Mouse (Mus musculus): Measurements from ENCODE around the gene Uvrag. TPM values are rescaled to one million over a fixed set of nuclear protein-coding genes. Genes with fewer than 3 reads are reported as not detected.

Gene Uvrag
- polyA plus RNA-seq, 2 experiments = 9.8 to 16.2 TPM

DNA sequence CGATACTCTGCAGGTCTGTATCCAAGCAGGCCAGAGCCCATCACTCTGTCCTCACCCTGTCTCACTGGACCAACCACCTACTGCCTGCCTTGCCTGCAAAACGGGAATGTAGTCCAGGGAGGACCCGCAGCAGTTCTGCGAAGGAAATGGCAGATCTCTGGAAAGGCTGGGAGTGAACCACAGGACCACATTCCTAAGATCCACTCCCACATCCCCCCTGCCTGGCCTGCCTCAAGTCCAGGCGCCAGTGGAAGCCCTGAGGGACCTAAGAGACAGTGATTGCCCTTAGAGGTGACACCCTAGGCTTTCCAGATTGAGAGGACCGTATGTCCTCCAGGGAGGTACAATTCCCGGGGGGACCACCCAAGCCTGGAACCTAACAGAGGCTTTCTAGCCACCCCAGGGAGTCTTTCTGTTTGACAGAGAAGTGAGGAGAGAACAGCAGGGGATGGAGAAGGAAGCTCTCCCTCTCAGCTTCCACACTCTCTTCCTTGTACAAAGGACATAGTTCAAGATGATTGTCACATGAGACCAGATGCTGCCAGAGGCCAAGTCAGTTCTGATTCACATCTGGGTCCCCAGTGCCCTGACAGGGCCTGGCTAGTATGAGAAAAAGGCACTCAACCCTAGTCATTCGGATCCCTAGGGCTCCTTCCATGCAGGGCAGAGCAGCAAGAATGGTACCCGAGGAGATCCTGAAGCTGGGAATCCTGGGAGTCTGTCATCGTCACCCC, 31.0 kb upstream of the Uvrag start:
- DNase-seq (ENCODE audit: low spot score) (no peak), ATAC-seq (ENCODE audit: low FRiP score, low read depth) (no peak)
- Histone ChIP-seq H3K36me3 (ENCODE audit: control insufficient read depth, insufficient read depth, low read length) (no peaks in the 10 kb centered on the region), H3K9ac (ENCODE audit: low read depth, low read length, severe bottlenecking) (no peak overlapping the region), H3K4me3 (replicated peaks; ENCODE audit: low read length) (no peak overlapping the region), H3K27ac (replicated peaks; ENCODE audit: low read depth, low read length) (no peak overlapping the region), H3K27me3 (ENCODE audit: control insufficient read depth, insufficient read depth, low read length) (no peaks in the 10 kb centered on the region), H3K4me2 (replicated peaks; ENCODE audit: low read depth, low read length, severe bottlenecking) (no peak overlapping the region), H3K9me3 (ENCODE audit: control insufficient read depth, low read length) (no peaks in the 10 kb centered on the region), H3K4me1 (ENCODE audit: control insufficient read depth, insufficient read depth, low read length) (peaks cover 3% of the 10 kb centered on the region; the same call in 1 of the 2 replicates)
- 65% methylated on average over 10 of the region's 10 CpGs for WGBS
- no peak for TF ChIP-seq POLR2A (IDR thresholded peaks at IDR 0.05; ENCODE audit: borderline replicate concordance, extremely low read depth, insufficient read depth, insufficient read length)

DNA sequence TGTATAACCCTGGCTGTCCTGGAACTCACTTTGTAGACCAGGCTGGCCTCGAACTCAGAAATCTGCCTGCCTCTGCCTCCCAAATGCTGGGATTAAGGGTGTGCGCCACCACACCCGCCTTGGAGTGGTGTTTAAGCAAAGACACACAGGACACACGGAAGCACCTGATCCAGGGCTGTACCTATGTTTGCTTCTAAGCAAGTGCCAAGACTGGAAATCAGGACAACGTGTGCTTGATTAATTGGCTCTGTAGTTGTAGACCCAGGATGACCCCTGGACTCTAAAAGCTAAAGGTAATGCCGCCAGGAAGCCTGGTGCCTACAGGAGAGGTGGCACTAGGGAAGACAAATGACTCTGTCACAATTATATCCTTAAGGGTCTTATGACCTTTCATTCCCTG, 29.6 kb upstream of the Uvrag start:
- Histone ChIP-seq H3K36me3 (ENCODE audit: control insufficient read depth, insufficient read depth, low read length) (no peaks in the 10 kb centered on the region), H3K27me3 (ENCODE audit: control insufficient read depth, insufficient read depth, low read length) (no peaks in the 10 kb centered on the region), H3K4me1 (ENCODE audit: control insufficient read depth, insufficient read depth, low read length) (peaks cover 3% of the 10 kb centered on the region; the same call in 1 of the 2 replicates), H3K9ac (ENCODE audit: low read depth, low read length, severe bottlenecking) (no peak overlapping the region), H3K4me2 (replicated peaks; ENCODE audit: low read depth, low read length, severe bottlenecking) (no peak overlapping the region), H3K27ac (replicated peaks; ENCODE audit: low read depth, low read length) (no peak overlapping the region), H3K9me3 (ENCODE audit: control insufficient read depth, low read length) (no peaks in the 10 kb centered on the region), H3K4me3 (replicated peaks; ENCODE audit: low read length) (no peak overlapping the region)
- no peak for ATAC-seq (ENCODE audit: low FRiP score, low read depth)
- DNase-seq (ENCODE audit: low spot score) = no peak
- no peak for TF ChIP-seq POLR2A (IDR thresholded peaks at IDR 0.05; ENCODE audit: borderline replicate concordance, extremely low read depth, insufficient read depth, insufficient read length)
- WGBS = 80% methylated on average over 6 of the region's 6 CpGs

DNA sequence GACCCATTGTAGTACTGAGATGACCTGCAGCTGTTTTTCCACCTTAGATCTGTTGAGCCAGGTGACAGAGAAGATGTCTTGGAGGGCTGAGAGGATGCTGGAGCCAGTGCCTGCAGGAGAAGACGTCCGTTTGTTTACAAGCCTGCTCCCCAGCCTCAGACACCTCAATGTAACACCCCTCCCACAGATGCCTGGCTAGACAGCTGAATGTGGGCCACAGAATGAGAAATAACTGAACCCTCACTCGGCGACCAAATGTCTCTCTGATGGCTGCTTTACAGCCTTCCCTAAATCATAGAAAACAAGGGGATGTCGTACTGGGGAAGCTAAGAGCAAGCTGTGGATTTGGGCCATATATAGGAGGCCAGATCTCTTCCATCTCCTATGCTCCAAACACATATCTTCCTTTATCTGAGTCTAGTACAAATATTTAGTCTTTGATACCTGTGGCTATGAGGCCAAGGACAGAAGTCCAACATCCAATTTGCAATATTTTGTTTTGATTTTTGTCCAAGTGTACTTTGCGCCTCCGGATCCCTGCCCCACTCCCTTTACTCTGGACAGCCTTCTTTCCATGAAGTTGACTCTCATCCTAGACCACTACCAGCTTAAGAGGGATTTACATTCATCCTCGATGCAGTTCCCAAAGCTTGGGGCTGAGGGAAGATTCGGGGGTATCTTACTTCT, 28.9 kb upstream of the Uvrag start:
- H3K27ac ChIP-seq (replicated peaks; ENCODE audit: low read depth, low read length) = no peak overlapping the region
- H3K27me3 ChIP-seq (ENCODE audit: control insufficient read depth, insufficient read depth, low read length) = no peaks in the 10 kb centered on the region
- peaks cover 3% of the 10 kb centered on the region; the same call in 1 of the 2 replicates for H3K4me1 ChIP-seq (ENCODE audit: control insufficient read depth, insufficient read depth, low read length)
- no peak for TF ChIP-seq POLR2A (IDR thresholded peaks at IDR 0.05; ENCODE audit: borderline replicate concordance, extremely low read depth, insufficient read depth, insufficient read length)
- no peak overlapping the region for H3K4me3 ChIP-seq (replicated peaks; ENCODE audit: low read length)
- ATAC-seq (ENCODE audit: low FRiP score, low read depth) (no peak), DNase-seq (ENCODE audit: low spot score) (no peak)
- no peak overlapping the region for H3K9ac ChIP-seq (ENCODE audit: low read depth, low read length, severe bottlenecking)
- H3K4me2 ChIP-seq (replicated peaks; ENCODE audit: low read depth, low read length, severe bottlenecking) = no peak overlapping the region
- 71% methylated on average over 9 of the region's 9 CpGs for WGBS
- no peaks in the 10 kb centered on the region for H3K9me3 ChIP-seq (ENCODE audit: control insufficient read depth, low read length)
- H3K36me3 ChIP-seq (ENCODE audit: control insufficient read depth, insufficient read depth, low read length) = no peaks in the 10 kb centered on the region

DNA sequence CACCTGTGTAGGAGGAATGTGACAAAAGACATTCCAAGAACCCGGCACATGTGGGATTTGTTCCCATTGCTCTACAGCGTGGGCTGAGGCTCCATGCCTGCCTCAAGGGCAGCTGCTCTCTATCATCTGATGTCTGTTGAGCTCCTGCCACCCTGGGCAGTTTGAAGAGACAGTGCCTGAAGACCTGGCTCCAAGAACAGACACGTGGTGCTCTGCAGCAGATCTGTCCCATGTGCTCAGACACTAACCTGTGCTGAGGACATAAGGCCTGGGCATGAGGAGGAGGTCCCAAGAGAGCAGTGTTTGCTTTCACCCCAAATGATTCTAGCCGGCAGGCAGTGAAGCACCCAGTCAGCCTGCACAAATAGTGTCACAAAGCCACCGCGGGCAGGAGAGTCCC, 27.8 kb upstream of the Uvrag start:
- no peaks in the 10 kb centered on the region for H3K9me3 ChIP-seq (ENCODE audit: control insufficient read depth, low read length)
- no peaks in the 10 kb centered on the region for H3K36me3 ChIP-seq (ENCODE audit: control insufficient read depth, insufficient read depth, low read length)
- H3K4me1 ChIP-seq (ENCODE audit: control insufficient read depth, insufficient read depth, low read length) = peaks cover 3% of the 10 kb centered on the region; the same call in 1 of the 2 replicates
- no peaks in the 10 kb centered on the region for H3K27me3 ChIP-seq (ENCODE audit: control insufficient read depth, insufficient read depth, low read length)
- DNase-seq (ENCODE audit: low spot score) (no peak), ATAC-seq (ENCODE audit: low FRiP score, low read depth) (no peak)
- no peak overlapping the region for H3K4me2 ChIP-seq (replicated peaks; ENCODE audit: low read depth, low read length, severe bottlenecking)
- no peak overlapping the region for H3K27ac ChIP-seq (replicated peaks; ENCODE audit: low read depth, low read length)
- no peak overlapping the region for H3K4me3 ChIP-seq (replicated peaks; ENCODE audit: low read length)
- 80% methylated on average over 6 of the region's 6 CpGs for WGBS
- no peak for TF ChIP-seq POLR2A (IDR thresholded peaks at IDR 0.05; ENCODE audit: borderline replicate concordance, extremely low read depth, insufficient read depth, insufficient read length)
- H3K9ac ChIP-seq (ENCODE audit: low read depth, low read length, severe bottlenecking) = no peak overlapping the region

DNA sequence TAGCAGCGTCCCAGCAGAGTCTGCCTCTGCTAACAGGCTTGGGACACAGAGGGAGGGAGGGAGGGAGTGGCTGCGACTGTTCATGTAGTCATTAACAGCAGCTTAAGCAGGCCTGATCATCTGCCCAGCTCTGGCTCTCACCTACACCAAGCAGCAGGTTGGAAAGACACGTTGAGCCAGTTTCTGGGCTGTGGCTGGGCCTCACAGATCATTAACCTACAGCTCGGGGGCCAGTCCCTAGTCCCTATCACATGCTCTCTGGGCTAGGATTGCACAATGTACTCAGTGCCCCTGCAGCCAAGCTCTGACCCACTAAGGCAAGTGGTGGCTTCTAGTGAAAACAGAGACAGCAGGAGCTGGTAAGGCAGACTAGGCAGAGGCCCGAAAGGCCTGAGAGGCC, 27.0 kb upstream of the Uvrag start:
- no peak overlapping the region for H3K4me3 ChIP-seq (replicated peaks; ENCODE audit: low read length)
- H3K9ac ChIP-seq (ENCODE audit: low read depth, low read length, severe bottlenecking) = no peak overlapping the region
- H3K27ac ChIP-seq (replicated peaks; ENCODE audit: low read depth, low read length) = no peak overlapping the region
- no peak overlapping the region for H3K4me2 ChIP-seq (replicated peaks; ENCODE audit: low read depth, low read length, severe bottlenecking)
- DNase-seq (ENCODE audit: low spot score) (no peak), ATAC-seq (ENCODE audit: low FRiP score, low read depth) (no peak)
- WGBS = 45% methylated on average over 5 of the region's 5 CpGs
- peaks cover 3% of the 10 kb centered on the region; the same call in 1 of the 2 replicates for H3K4me1 ChIP-seq (ENCODE audit: control insufficient read depth, insufficient read depth, low read length)
- TF ChIP-seq POLR2A (IDR thresholded peaks at IDR 0.05; ENCODE audit: borderline replicate concordance, extremely low read depth, insufficient read depth, insufficient read length) = no peak
- H3K9me3 ChIP-seq (ENCODE audit: control insufficient read depth, low read length) = no peaks in the 10 kb centered on the region
- H3K27me3 ChIP-seq (ENCODE audit: control insufficient read depth, insufficient read depth, low read length) = no peaks in the 10 kb centered on the region
- H3K36me3 ChIP-seq (ENCODE audit: control insufficient read depth, insufficient read depth, low read length) = no peaks in the 10 kb centered on the region
